Mouse (Mus musculus): ENCODE data around the gene Nudt16l1. TPM values are rescaled to one million over a fixed set of nuclear protein-coding genes. Genes with fewer than 3 reads are reported as not detected.

The Nudt16l1 gene
- 53.6 and 55.1 TPM in 2 replicates for polyA plus RNA-seq (2015; fragmentation: Nextera tagmentation; extraction: Ambion mirVana)

- no peak for DNase-seq
- 7% methylated on average over 2 of the region's 2 CpGs for WGBS (ENCODE audit: insufficient replicate concordance)
- peaks cover 63% of the 10 kb centered on the region for H3K36me3 ChIP-seq
These were observed at the start of gene Nudt16l1 for GRCm38 (mm10) chr16:4938461-4938860. Gene Nudt16l1, plus strand, starts transcription at chr16:4938761.

DNA sequence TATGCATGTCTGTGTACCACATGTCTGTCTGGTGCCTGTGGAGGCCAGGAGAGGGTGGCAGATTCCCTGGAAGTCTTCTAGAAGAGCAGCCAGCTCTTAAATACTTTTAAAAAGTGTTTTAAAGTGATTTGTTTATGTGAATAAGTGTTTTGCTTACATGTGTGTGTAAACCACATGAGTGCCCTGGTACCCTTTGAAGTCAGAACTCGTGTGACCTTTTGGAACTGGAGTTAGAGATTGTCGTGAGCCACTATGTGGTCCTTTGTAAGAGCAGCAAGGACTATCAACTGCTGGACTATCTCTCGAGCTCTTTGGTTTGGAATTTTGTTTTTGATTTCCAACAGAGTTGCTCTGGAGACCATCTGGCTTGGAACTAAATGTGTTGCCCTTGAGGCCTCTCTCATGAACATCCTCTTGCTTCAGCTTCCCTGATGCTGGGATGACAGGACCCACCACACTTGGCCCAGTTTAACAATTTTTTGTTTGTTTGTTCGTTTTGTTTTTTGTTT is 48.3 kb upstream of the Nudt16l1 start:
- 53% methylated on average over 4 of the region's 4 CpGs for WGBS (ENCODE audit: insufficient replicate concordance)
- Histone ChIP-seq H3K4me2 (no peak overlapping the region), H3K4me3 (replicated peaks) (no peak overlapping the region), H3K27ac (no peak overlapping the region), H3K4me1 (replicated peaks) (peaks cover 59% of the 10 kb centered on the region), H3K36me3 (0 out of 2 replicates have a peak, but pooled peaks cover 2% of the 10 kb centered on the region), H3K9me3 (replicated peaks) (no peaks in the 10 kb centered on the region), H3K9ac (no peak overlapping the region), H3K27me3 (no peaks in the 10 kb centered on the region)
- no peak for ATAC-seq (ENCODE audit: low read depth)
- DNase-seq: no peak

More at GRCm38 (mm10) chr16:4938461-4938860, at the start of gene Nudt16l1:
- Histone ChIP-seq H3K4me2 (peak within 1 kb of the TSS; percentile 97), H3K27ac (peak within 1 kb of the TSS; percentile 79), H3K9me3 (replicated peaks) (no peaks in the 10 kb centered on the region), H3K4me1 (replicated peaks) (peaks cover 24% of the 10 kb centered on the region), H3K27me3 (no peaks in the 10 kb centered on the region), H3K9ac (peak within 1 kb of the TSS; percentile 89), H3K4me3 (replicated peaks) (peak within 1 kb of the TSS; percentile 86)
- ATAC-seq (ENCODE audit: low read depth): no peak

GRCm38 (mm10) chr16:4892171-4892570 is 46.4 kb upstream of the Nudt16l1 start:
- Histone ChIP-seq H3K36me3 (0 out of 2 replicates have a peak, but pooled peaks cover 2% of the 10 kb centered on the region), H3K4me3 (replicated peaks) (no peak overlapping the region), H3K27ac (no peak overlapping the region), H3K4me1 (replicated peaks) (peaks cover 63% of the 10 kb centered on the region), H3K9me3 (replicated peaks) (no peaks in the 10 kb centered on the region), H3K27me3 (no peaks in the 10 kb centered on the region), H3K4me2 (no peak overlapping the region), H3K9ac (no peak overlapping the region)
- DNase-seq: no peak
- no peak for ATAC-seq (ENCODE audit: low read depth)
- 78% methylated on average over 6 of the region's 6 CpGs for WGBS (ENCODE audit: insufficient replicate concordance)

DNA sequence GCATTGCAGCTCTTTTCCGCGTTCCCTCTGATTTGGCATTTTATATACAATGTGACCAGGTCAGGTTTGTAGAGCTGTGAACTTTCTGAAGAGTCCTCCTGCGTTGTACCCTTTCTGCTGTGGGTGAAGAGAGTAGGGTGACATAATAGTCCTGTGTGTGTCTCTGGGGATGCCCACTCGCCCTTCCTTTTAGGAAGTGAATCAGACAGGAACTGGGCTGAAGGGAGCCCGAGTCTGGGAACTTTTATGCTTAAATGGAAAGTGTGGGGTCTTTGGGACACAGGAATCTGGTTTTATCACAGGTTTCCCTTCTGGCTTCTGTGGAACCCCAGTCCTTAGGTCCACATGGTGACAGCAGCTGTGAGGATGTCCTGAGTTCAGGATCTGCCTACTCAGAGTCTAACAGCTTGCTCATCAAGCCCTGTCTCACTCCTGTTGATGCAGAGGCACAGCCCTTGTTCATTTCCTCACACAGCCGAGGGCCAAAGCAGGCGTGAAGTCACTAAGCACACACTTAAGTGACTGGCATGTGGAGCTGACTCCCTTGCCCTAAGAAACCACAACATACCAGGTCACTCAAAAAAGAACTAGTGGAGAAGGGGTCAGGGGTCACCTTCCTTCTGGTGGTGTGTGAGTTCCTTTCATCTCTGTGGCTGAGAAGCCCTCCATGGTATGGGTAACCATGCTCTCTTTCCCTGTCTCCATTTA is 44.2 kb upstream of the Nudt16l1 start:
- WGBS (ENCODE audit: insufficient replicate concordance): 70% methylated on average over 7 of the region's 7 CpGs

DNA sequence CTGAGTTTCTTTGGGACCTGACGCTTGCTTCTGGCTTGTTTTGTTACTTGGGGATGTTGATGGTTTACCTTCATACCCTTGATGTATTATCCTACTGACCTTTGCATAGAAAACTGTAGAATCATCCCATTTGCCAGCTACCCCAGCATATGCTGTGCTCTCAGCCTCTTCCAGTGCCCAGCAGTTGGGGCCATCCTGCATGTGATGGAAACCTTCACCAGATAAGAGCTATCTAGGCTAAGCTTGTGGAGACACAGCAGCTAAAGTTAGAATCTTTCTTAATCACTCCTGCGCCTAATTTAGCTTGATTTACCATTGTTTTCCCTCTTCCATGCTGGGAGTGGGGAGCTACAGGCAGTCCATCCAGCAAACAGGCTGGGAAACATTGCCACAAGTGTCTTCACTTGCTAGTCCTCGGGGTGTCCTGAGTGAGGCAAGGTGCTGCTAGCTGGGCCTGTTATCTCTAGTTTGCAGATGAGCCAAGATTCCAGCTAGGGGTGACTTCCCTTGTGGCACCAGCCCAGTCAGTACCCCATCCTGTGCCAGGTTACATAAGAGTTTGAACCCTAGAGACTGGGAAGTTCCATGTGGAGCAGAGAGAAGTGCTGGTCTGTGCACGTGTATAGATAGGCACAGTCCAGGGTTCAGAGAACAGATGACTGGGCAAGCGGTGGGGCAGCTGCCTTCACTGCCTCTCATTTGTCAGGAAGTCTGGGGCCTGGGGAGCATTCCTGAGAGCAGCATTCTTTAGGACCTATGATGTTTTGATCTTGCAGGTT is 42.1 kb upstream of the Nudt16l1 start:
- WGBS (ENCODE audit: insufficient replicate concordance): 19% methylated on average over 5 of the region's 5 CpGs
- Histone ChIP-seq H3K27ac (peak overlapping the region; percentile 78), H3K4me3 (replicated peaks) (no peak overlapping the region), H3K9ac (peak overlapping the region; percentile 44), H3K27me3 (no peaks in the 10 kb centered on the region), H3K4me2 (peak overlapping the region; percentile 47), H3K4me1 (replicated peaks) (peaks cover 50% of the 10 kb centered on the region), H3K9me3 (replicated peaks) (no peaks in the 10 kb centered on the region), H3K36me3 (no peaks in the 10 kb centered on the region)
- ATAC-seq (ENCODE audit: low read depth): peak; percentile 89
- peak; percentile 51 for DNase-seq

More for the DNA sequence above, 44.2 kb upstream of the Nudt16l1 start:
- ATAC-seq (ENCODE audit: low read depth): no peak
- no peak for DNase-seq
- Histone ChIP-seq H3K27me3 (no peaks in the 10 kb centered on the region), H3K36me3 (0 out of 2 replicates have a peak, but pooled peaks cover 2% of the 10 kb centered on the region), H3K9ac (peak overlapping the region; percentile 14; the same call in 1 of the 2 replicates), H3K27ac (peak overlapping the region; percentile 29; the same call in 1 of the 2 replicates), H3K4me2 (no peak overlapping the region), H3K4me1 (replicated peaks) (peaks cover 65% of the 10 kb centered on the region), H3K4me3 (replicated peaks) (no peak overlapping the region), H3K9me3 (replicated peaks) (no peaks in the 10 kb centered on the region)

DNA sequence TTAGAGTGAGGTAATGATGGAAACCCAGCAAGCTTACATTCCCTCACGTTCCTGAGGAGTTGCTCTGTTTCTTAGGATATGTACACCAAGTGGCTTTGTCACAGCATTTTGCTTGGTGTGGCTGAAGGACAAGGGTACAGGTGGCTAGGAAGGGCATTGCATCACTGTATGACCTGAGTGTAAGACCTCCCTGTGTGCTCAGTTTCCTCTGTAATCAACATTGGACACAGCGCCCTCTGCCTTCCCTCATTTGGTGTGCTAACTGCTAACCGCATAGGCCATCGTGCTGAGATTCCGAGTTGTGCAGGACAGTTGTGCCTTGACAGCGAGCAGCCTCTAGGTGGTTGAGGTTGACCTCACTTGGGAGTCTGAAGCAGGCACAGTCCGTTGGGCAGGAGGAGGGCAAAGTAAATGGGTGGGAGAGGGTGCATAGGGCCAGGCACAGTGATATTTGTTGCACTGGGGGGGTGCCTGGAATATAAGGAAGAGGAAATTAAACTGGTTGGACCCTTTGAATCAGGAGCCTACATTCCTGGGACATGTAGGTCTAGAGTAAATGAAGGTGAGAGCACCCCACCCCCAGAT is 41.3 kb upstream of the Nudt16l1 start:
- ATAC-seq (ENCODE audit: low read depth): peak; percentile 27; the same call in 1 of the 2 replicates
- Histone ChIP-seq H3K4me3 (replicated peaks) (no peak overlapping the region), H3K36me3 (no peaks in the 10 kb centered on the region), H3K27ac (peak overlapping the region; percentile 78), H3K27me3 (no peaks in the 10 kb centered on the region), H3K9me3 (replicated peaks) (no peaks in the 10 kb centered on the region), H3K9ac (peak overlapping the region; percentile 44; the same call in 1 of the 2 replicates), H3K4me1 (replicated peaks) (peaks cover 50% of the 10 kb centered on the region), H3K4me2 (peak overlapping the region; percentile 47)
- WGBS (ENCODE audit: insufficient replicate concordance): 49% methylated on average over 7 of the region's 7 CpGs
- peak; percentile 15 for DNase-seq

GRCm38 (mm10) chr16:4898881-4899280 is 39.7 kb upstream of the Nudt16l1 start:
- Histone ChIP-seq H3K9ac (no peak overlapping the region), H3K27ac (no peak overlapping the region), H3K9me3 (replicated peaks) (no peaks in the 10 kb centered on the region), H3K36me3 (no peaks in the 10 kb centered on the region), H3K4me1 (replicated peaks) (peaks cover 64% of the 10 kb centered on the region), H3K4me3 (replicated peaks) (no peak overlapping the region), H3K4me2 (no peak overlapping the region), H3K27me3 (no peaks in the 10 kb centered on the region)
- 72% methylated on average over 6 of the region's 6 CpGs for WGBS (ENCODE audit: insufficient replicate concordance)
- no peak for ATAC-seq (ENCODE audit: low read depth)
- DNase-seq: no peak

DNA sequence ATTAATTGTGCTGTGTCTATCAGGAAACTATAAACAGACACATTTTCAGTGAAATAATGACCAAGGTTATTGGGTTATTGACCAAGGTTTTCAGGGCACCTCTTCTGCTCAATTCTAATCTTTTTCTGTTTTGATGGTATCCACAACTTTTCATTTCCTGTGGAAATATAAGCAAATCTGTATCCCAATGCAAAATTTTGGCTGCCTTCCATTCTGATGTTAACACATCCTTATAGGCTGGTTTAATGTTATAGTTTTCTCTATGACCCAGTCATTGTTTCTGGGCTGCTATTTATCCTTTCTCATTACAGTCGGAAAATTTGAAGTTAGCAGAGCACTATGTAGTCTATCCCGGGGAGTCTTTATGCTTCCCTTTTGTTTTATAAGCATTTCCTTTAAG is 38.9 kb upstream of the Nudt16l1 start:
- no peak overlapping the region for H3K4me2 ChIP-seq
- no peaks in the 10 kb centered on the region for H3K27me3 ChIP-seq
- 72% methylated on average over 2 of the region's 2 CpGs for WGBS (ENCODE audit: insufficient replicate concordance)
- H3K9me3 ChIP-seq (replicated peaks): no peaks in the 10 kb centered on the region
- ATAC-seq (ENCODE audit: low read depth) (no peak), DNase-seq (no peak)
- H3K4me1 ChIP-seq (replicated peaks): peaks cover 61% of the 10 kb centered on the region
- no peak overlapping the region for H3K4me3 ChIP-seq (replicated peaks)
- no peaks in the 10 kb centered on the region for H3K36me3 ChIP-seq
- H3K9ac ChIP-seq: no peak overlapping the region
- H3K27ac ChIP-seq: no peak overlapping the region

- no peak for ATAC-seq (ENCODE audit: low read depth)
- H3K4me1 ChIP-seq (replicated peaks): peaks cover 62% of the 10 kb centered on the region
- H3K36me3 ChIP-seq: no peaks in the 10 kb centered on the region
- H3K4me2 ChIP-seq: no peak overlapping the region
- no peak overlapping the region for H3K27ac ChIP-seq
- WGBS (ENCODE audit: insufficient replicate concordance): 68% methylated on average over 7 of the region's 7 CpGs
- H3K9me3 ChIP-seq (replicated peaks): no peaks in the 10 kb centered on the region
- H3K27me3 ChIP-seq: no peaks in the 10 kb centered on the region
- DNase-seq: no peak
- H3K9ac ChIP-seq: no peak overlapping the region
- H3K4me3 ChIP-seq (replicated peaks): no peak overlapping the region
These were observed 37.4 kb upstream of the Nudt16l1 start for GRCm38 (mm10) chr16:4901167-4901566.

DNA sequence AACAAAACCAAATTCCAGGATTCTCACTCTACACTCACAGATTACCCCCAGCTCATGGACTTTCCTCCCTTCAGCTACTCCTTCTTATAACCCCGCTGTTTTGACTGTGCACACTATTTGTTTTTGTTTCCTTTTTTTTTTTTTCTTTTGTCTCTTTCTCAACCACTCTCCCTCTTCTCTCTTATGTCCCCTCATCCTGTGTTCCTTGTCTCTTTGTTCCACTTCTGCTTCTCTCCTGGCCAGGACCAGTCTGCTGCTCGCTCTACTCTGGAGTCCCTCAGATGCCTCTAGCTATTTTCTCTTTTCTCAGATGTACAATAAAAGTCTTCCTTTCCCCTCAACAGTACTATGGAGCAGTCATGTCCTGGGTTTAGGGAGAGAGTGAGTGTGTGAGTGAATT is 36.2 kb upstream of the Nudt16l1 start:
- Histone ChIP-seq H3K27me3 (no peaks in the 10 kb centered on the region), H3K4me2 (no peak overlapping the region), H3K9ac (no peak overlapping the region), H3K4me3 (replicated peaks) (no peak overlapping the region), H3K36me3 (no peaks in the 10 kb centered on the region), H3K9me3 (replicated peaks) (no peaks in the 10 kb centered on the region), H3K4me1 (replicated peaks) (peaks cover 58% of the 10 kb centered on the region), H3K27ac (no peak overlapping the region)
- WGBS (ENCODE audit: insufficient replicate concordance): 73% methylated on average over 2 of the region's 2 CpGs
- no peak for DNase-seq
- ATAC-seq (ENCODE audit: low read depth): no peak

DNA sequence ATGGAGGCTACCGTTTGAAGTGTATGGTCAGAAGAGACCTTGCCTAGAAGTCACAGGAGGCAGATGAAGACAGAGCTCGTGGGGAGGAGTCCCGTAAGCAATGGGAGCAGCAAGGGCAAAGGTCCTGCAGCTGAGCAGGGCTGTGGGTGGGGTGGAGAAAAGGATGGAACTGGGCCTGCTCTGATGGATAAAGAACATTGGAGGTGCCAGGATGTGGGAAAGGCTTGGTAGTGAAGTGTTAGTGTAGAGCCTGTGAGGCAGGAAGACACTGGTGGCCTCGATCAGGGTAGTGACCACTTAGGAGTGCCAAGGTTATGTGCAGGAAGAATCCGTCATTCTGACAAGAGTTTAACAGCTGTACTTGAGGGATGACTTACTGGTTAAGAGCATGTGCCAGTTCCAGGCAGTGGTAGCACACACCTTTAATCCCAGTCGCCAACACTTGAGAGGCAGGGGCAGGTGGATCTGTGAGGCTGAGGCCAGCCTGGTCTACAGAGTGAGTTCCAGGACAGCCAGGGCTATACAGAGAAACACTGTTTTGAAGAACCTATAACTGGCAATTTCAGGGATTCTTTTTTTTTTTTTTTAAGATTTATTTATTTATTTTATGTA is 35.0 kb upstream of the Nudt16l1 start:
- Histone ChIP-seq H3K36me3 (no peaks in the 10 kb centered on the region), H3K4me2 (no peak overlapping the region), H3K9me3 (replicated peaks) (no peaks in the 10 kb centered on the region), H3K4me3 (replicated peaks) (no peak overlapping the region), H3K27me3 (no peaks in the 10 kb centered on the region), H3K9ac (no peak overlapping the region), H3K27ac (no peak overlapping the region), H3K4me1 (replicated peaks) (peaks cover 63% of the 10 kb centered on the region)
- DNase-seq (no peak), ATAC-seq (ENCODE audit: low read depth) (no peak)
- WGBS (ENCODE audit: insufficient replicate concordance): 62% methylated on average over 6 of the region's 6 CpGs

Data from liver, embryonic 13.5 days (tissue).